Mouse (Mus musculus) heart, postnatal 0 days (tissue): ENCODE data around the gene Ube2l3. TPM values are rescaled to one million over a fixed set of nuclear protein-coding genes. Genes with fewer than 3 reads are reported as not detected.
A peak's percentile ranks its signal among the peaks of the same experiment; 100 is the strongest.

Experiments used
- ATAC-seq: fragments of 200-750 bp; cut with Nextera tagmentation; 2 replicates; pipeline ENCODE4 v1.8.0; 2017; ENCODE audit warnings: low read depth, moderate number of reproducible peaks, moderate library complexity; ENCODE audit not compliant: insufficient read depth
- DNase-seq: peaks from one replicate; pipeline ENCODE4 v3.0.0-alpha.2; 2016; ENCODE audit warnings: low spot score
- H3K27ac ChIP-seq: fragments of 300-500 bp; sonication (generic); 2 replicates; pipeline ENCODE4 v1.5.1; 2014; ENCODE audit warnings: low read depth, mild to moderate bottlenecking
- H3K27me3 ChIP-seq: fragments of 300-500 bp; sonication (generic); 2 replicates; pipeline ENCODE4 v1.6.1; 2014; ENCODE audit warnings: low read length, mixed read lengths; ENCODE audit not compliant: control insufficient read depth, insufficient read depth
- H3K36me3 ChIP-seq: fragments of 300-500 bp; sonication (generic); replicated peaks from 2 replicates; pipeline ENCODE4 v1.6.1; 2014; ENCODE audit warnings: low read length, mixed read lengths; ENCODE audit not compliant: control insufficient read depth, insufficient read depth
- H3K4me1 ChIP-seq: fragments of 300-500 bp; sonication (generic); 2 replicates; pipeline ENCODE4 v1.6.1; 2014; ENCODE audit warnings: antibody characterized with exemption; ENCODE audit not compliant: control insufficient read depth, insufficient read depth
- H3K4me2 ChIP-seq: fragments of 300-500 bp; sonication (generic); 2 replicates; pipeline ENCODE4 v1.6.1; 2014; ENCODE audit warnings: low read depth, mild to moderate bottlenecking, low read length, moderate library complexity
- H3K4me3 ChIP-seq: fragments of 300-500 bp; sonication (generic); 2 replicates; pipeline ENCODE4 v1.5.1; 2014; ENCODE audit warnings: low read depth, low read length
- H3K9ac ChIP-seq: fragments of 300-500 bp; sonication (generic); replicated peaks from 2 replicates; pipeline ENCODE4 v1.6.1; 2014; ENCODE audit warnings: low read depth, low read length, mixed read lengths
- H3K9me3 ChIP-seq: fragments of 300-500 bp; sonication (generic); replicated peaks from 2 replicates; pipeline ENCODE4 v1.6.1; 2016; ENCODE audit warnings: low read length; ENCODE audit not compliant: control insufficient read depth
- CTCF ChIP-seq: IDR thresholded peaks from 2 replicates; pipeline ENCODE4 v1.5.1; 2016; ENCODE audit warnings: antibody characterized with exemption, control low read depth, low read depth
- EP300 ChIP-seq: IDR thresholded peaks from 2 replicates; pipeline ENCODE4 v1.6.1; 2016; ENCODE audit warnings: antibody characterized with exemption, low read depth
- WGBS: fragments of 180-500 bp; shearing (Covaris S2); extraction: QIAGEN DNeasy Blood & Tissue Kit; methylation state at CpG from one replicate; pipeline ENCODE4 v1.1.7; 2014; 5-methylcytosine and 5-hydroxymethylcytosine counted together
- polyA plus RNA-seq: library from polyadenylated mRNA; unstranded; fragments of >200 nt; fragmentation: Nextera tagmentation; extraction: Ambion mirVana; gene quantifications from 2 replicates; pipeline ENCODE4 v1.2.1, GENCODE M21; 2015
- total RNA-seq: library from RNA; depleted of rRNA; stranded (reverse); fragments of >200 nt; gene quantifications from 2 replicates; pipeline ENCODE4 v1.2.3, GENCODE M21; 2014; ENCODE audit warnings: low replicate concordance

The Ube2l3 gene
- total and polyA plus RNA-seq, 2 experiments from 2014 or later, result 62.5 to 254 TPM

- DNase-seq (peak; percentile 86), ATAC-seq (peak; percentile 79)
- H3K4me2 ChIP-seq, result peak within 1 kb of the TSS; percentile 96
- 1% methylated on average over 83 of the region's 85 CpGs for WGBS
- H3K4me3 ChIP-seq, result peak within 1 kb of the TSS; percentile 58
- H3K27me3 ChIP-seq, result peaks cover 16% of the 10 kb centered on the region
- H3K4me1 ChIP-seq, result peaks cover 13% of the 10 kb centered on the region
- peak within 1 kb of the TSS; percentile 53 for H3K9ac ChIP-seq
- no peaks in the 10 kb centered on the region for H3K36me3 ChIP-seq
- TF ChIP-seq CTCF (peak; percentile 74), EP300 (0 out of 2 replicates have a peak, but pooled peaks have one; percentile 16)
- H3K9me3 ChIP-seq, result no peaks in the 10 kb centered on the region
- H3K27ac ChIP-seq, result no peak within 1 kb of the TSS
Observed at GRCm38 (mm10) chr16:17208389-17209361, 6.2 kb upstream of the Ube2l3 start, which contains the start of gene Rimbp3. Gene Rimbp3 (plus strand): TSS chr16:17208603.

DNA sequence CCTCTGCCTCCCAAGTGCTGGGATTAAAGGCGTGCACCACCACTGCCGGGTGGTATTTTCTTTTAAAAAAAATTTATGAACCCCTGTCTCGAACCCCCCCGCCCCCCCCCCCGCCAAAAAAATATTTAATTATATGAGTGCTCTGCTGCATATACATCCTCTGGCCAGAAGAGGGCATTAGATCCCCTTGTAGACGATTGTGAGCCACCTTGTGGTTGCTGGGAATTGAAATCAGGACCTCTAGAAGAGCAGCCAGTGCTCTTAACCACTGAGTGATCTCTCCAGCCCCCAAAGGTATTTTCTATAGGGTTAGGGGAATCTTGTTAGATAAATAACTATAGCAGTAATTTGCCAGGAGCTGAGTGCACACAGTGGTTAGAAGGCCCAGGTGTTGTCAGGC is 2.5 kb upstream of the Ube2l3 start:
- DNase-seq (no peak), ATAC-seq (no peak)
- 5% methylated on average over 6 of the region's 6 CpGs for WGBS
- H3K36me3 ChIP-seq, result no peaks in the 10 kb centered on the region
- no peaks in the 10 kb centered on the region for H3K9me3 ChIP-seq
- no peak overlapping the region for H3K9ac ChIP-seq
- H3K4me1 ChIP-seq, result peaks cover 12% of the 10 kb centered on the region
- H3K4me2 ChIP-seq, result no peak overlapping the region
- H3K4me3 ChIP-seq, result no peak overlapping the region
- no peak overlapping the region for H3K27ac ChIP-seq
- TF ChIP-seq EP300, result no peak
- peak; percentile 78 for TF ChIP-seq CTCF
- 0 out of 2 replicates have a peak, but pooled peaks cover 3% of the 10 kb centered on the region for H3K27me3 ChIP-seq

- DNase-seq (peak; percentile 48), ATAC-seq (peak; percentile 52; the same call in 1 of the 2 replicates)
- no peak overlapping the region for H3K9ac ChIP-seq
- WGBS, result 36% methylated on average over 2 of the region's 2 CpGs
- H3K4me2 ChIP-seq, result no peak overlapping the region
- no peak overlapping the region for H3K27ac ChIP-seq
- H3K36me3 ChIP-seq, result 0 out of 2 replicates have a peak, but pooled peaks cover 6% of the 10 kb centered on the region
- no peaks in the 10 kb centered on the region for H3K27me3 ChIP-seq
- H3K4me1 ChIP-seq, result peaks cover 13% of the 10 kb centered on the region
- TF ChIP-seq CTCF, result peak; percentile 55
- TF ChIP-seq EP300, result no peak
- H3K9me3 ChIP-seq, result no peaks in the 10 kb centered on the region
- H3K4me3 ChIP-seq, result no peak overlapping the region
Observed at GRCm38 (mm10) chr16:17201977-17202376, 472 bp downstream of the Ube2l3 start.

GRCm38 (mm10) chr16:17200953-17201707 is 1.3 kb downstream of the Ube2l3 start:
- DNase-seq, result peak; percentile 86
- Histone ChIP-seq H3K27me3 (no peaks in the 10 kb centered on the region), H3K4me1 (peaks cover 13% of the 10 kb centered on the region), H3K36me3 (0 out of 2 replicates have a peak, but pooled peaks cover 6% of the 10 kb centered on the region), H3K4me3 (peak overlapping the region; percentile 88), H3K9me3 (no peaks in the 10 kb centered on the region), H3K27ac (peak overlapping the region; percentile 79), H3K4me2 (peak overlapping the region; percentile 73), H3K9ac (peak overlapping the region; percentile 95)
- under 1% methylated on average over 69 of the region's 72 CpGs for WGBS
- ATAC-seq, result peak; percentile 90
- TF ChIP-seq CTCF (no peak), EP300 (no peak)
